Mouse (Mus musculus): ENCODE data around the gene Nasp.
A peak's percentile ranks its signal among the peaks of the same experiment; 100 is the strongest.

The Nasp gene

GRCm38 (mm10) chr4:116635197-116635596 is 7.5 kb upstream of the Nasp start:
- DNase-seq (ENCODE audit: low spot score) = no peak

- DNase-seq (ENCODE audit: low spot score) = peak; percentile 93
Observed at GRCm38 (mm10) chr4:116627359-116627716, 403 bp downstream of the Nasp start.

- peak; percentile 85 for DNase-seq (ENCODE audit: low spot score)
Observed at GRCm38 (mm10) chr4:116626658-116627358, 933 bp downstream of the Nasp start.

GRCm38 (mm10) chr4:116624831-116625230 is 2.9 kb downstream of the Nasp start:
- DNase-seq (ENCODE audit: low spot score) = no peak

- DNase-seq (ENCODE audit: low spot score) = no peak
Observed at GRCm38 (mm10) chr4:116615237-116615636, 12.5 kb downstream of the Nasp start.

GRCm38 (mm10) chr4:116612621-116613020 is 15.1 kb downstream of the Nasp start:
- DNase-seq (ENCODE audit: low spot score) = no peak

- peak; percentile 89 for DNase-seq (ENCODE audit: low spot score)
Observed at GRCm38 (mm10) chr4:116596978-116597881, 30.5 kb downstream of the Nasp start.

- DNase-seq (ENCODE audit: low spot score) = no peak
Observed at GRCm38 (mm10) chr4:116596379-116596778, 31.4 kb downstream of the Nasp start, which contains the start of gene Ccdc17. Gene Ccdc17 (plus strand): TSS chr4:116596654.

- no peak for DNase-seq (ENCODE audit: low spot score)
Observed at GRCm38 (mm10) chr4:116595793-116596192, 31.9 kb downstream of the Nasp start.

- peak; percentile 19 for DNase-seq (ENCODE audit: low spot score)
Observed at GRCm38 (mm10) chr4:116558151-116558882, 69.4 kb downstream of the Nasp start.

GRCm38 (mm10) chr4:116557306-116558121 is 70.2 kb downstream of the Nasp start, which contains the start of gene Gpbp1l1:
Gene Gpbp1l1 (plus strand): TSS chr4:116557658.
- DNase-seq (ENCODE audit: low spot score) = peak; percentile 98

- DNase-seq (ENCODE audit: low spot score) = peak; percentile 95
Observed at GRCm38 (mm10) chr4:116556561-116557305, 71.0 kb downstream of the Nasp start.

- DNase-seq (ENCODE audit: low spot score) = peak; percentile 76
Observed at GRCm38 (mm10) chr4:116555413-116556300, 72.1 kb downstream of the Nasp start, which contains the start of gene Tmem69. Gene Tmem69 (minus strand): TSS chr4:116555936.

- DNase-seq (ENCODE audit: low spot score) = no peak
Observed at GRCm38 (mm10) chr4:116553035-116553434, 74.7 kb downstream of the Nasp start.
